Mouse (Mus musculus): Measurements from ENCODE around the gene Fars2. TPM values are rescaled to one million over a fixed set of nuclear protein-coding genes. Genes with fewer than 3 reads are reported as not detected.
"Not testable (repeated sequence)": the region's sequence is repeated elsewhere in the genome, so short reads cannot be mapped to it uniquely, and the experiment has no call there.

Fars2 gene
- total RNA-seq, 2 experiments from 2014 or later = 33.3 to 41.8 TPM

DNA sequence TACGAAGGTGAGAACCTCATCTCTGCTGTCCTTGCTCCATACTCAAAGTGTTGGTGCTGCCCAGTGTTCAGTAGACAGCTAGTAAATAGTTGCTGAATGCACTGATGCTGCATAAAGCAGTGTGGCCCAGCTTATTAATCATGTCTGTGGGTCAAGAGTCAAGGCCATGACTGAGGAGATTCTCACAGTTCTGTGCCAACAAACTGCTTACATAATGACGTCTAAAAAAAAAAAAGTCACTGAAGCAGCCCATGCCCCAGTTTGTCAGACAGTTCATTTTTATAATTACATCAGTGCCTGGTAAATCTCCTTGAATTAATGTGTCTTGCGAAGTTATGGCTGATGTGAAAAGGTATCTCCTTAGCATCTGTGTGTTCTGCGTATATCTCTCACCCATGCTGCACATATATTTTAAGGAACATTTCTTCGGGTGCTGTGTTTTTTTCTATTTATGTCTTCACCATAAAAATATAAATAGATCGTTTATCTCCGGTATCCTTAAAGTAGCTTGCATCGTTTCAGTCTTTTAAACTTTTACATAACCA is 314.8 kb downstream of the Fars2 start:
- no peak for DNase-seq
- intact Hi-C loops (cut with DNase I) = no loop called here

DNA sequence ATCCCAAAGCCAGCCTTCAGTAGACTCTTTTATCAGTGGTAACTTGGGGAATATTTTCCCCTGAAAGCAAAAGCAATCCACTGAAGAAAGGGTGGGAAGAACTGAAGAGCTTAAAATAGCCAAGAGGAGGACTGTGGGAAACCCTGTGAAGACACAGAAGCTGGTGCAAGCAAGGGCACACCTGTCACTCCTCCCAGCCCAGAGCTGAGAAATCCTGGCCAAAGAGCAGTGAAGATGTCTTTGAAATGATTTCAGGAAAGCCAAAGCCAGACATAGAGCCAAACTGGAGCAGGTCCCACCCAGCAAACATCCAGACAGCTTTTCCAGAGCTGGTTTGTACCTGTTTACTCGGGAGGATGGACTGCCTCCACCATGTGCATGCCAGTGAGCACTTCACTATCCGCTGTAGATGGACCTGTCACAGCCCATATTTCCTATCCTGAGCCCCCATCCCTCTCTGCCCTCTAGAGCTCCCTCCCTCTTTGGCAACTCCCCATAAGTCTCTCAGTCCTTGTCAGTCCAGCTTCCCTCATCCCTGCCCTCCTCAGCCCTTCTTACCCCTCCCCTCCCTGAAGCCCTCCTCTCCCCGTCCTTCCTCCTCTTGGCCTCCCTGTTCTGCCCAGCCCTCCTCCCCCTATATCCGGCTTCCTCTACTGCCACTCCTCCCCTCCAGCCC is 327.7 kb downstream of the Fars2 start:
- intact Hi-C loops (cut with DNase I) = no loop called here
- DNase-seq = peak in 1 of 2 experiments; percentile 12

DNA sequence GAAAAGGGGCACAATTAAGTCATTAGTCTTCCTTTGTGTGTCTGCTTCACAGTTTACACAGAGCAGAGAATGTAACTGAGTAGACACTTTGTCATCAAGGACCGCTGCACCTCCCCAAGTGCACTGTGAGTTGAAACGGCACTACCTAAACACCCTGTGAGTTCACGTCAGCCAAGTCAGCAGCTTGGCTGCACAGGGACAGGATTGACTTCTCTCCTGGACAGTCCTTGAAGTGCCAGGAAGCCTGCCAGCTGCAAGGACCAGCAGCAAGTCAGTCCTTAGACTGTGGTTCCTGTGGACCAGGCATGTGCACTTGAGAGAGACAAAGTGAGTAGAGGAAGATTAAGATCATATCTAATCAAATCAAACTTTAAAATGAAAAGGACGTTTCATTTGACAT is 330.7 kb downstream of the Fars2 start:
- DNase-seq = peak; percentile 27 to 35
- intact Hi-C loops (cut with DNase I) = no loop called here

DNA sequence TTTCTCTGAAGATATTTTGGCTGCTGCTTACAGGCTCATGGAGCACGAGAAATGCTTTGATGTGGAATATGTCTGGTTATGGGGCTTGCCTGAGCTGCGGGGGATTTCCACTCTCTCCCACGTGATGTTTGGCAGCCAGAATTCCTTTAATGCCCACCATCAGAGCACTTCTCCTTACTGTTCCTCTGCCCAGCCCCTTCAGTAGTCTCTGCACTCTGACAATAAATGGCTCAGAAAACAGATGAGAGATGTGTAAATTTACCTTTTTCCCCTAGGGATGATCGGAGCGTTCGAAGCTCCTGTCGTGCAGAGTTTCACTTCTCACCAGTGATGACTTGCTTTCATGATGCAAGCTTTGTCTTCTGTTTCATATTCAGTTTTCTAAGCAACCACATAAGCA is 331.4 kb downstream of the Fars2 start:
- intact Hi-C loops (cut with DNase I) = no loop called here
- no peak for DNase-seq

DNA sequence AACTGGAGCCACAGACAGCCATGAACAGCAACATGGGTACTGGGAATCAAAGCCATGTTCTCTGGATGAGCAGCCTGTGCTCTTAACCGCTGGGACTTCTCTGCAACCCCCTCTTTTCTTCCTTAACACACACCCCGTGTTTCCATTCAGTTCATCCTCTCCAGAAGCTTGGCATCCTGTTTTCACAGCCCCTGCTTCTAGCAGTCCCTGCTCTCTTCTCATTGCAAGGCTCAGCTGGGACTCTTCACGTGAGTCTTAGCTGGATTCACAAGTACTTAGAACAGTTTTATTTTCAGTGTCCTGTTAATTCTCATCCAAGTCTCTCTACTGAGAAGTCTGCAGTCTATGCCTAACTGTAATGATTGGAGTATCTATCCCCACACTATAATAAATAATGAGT is 334.2 kb downstream of the Fars2 start:
- DNase-seq = no peak
- intact Hi-C loops (cut with DNase I) = no loop called here

DNA sequence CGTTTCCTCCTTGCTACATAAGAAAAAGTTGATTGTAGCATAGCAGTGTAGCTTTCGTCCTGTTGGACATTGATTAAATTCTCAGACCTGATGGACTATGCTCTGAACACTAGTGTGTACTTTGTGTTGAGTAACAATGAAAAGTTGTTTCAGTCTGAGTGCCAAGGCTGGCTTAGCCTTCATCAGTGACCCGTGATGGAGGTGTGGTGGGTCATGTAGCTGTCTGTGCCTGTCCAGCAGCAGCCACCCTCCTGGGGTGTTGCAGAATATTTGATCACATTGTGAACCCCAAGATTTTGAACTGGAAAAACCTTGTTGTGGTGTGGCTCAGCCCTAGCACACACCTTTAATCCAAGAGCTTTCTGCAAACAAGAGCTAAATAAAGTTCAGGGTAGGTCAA is 343.3 kb downstream of the Fars2 start:
- no peak for DNase-seq
- intact Hi-C loops (cut with DNase I) = no loop called here

DNA sequence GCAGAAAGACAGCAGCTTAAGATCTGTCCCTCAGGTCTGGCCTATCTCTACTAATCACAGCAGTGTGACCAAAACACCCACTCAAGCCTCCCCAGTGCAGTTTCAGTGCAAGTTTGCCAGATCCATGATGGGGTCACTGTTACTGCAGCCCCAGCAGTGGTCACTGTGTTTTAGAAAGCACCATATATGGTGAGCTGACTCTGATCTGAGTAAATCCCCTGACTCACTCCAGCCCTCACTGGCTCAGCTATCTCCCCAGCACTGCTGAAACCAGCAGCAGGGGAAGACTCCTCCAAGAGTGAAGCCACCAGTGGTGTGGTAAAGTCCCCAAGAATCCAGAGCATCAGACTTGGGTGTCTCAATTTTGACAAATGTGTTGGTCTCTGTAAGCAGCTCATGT is 346.5 kb downstream of the Fars2 start:
- DNase-seq = no peak
- intact Hi-C loops (cut with DNase I) = no loop called here

DNA sequence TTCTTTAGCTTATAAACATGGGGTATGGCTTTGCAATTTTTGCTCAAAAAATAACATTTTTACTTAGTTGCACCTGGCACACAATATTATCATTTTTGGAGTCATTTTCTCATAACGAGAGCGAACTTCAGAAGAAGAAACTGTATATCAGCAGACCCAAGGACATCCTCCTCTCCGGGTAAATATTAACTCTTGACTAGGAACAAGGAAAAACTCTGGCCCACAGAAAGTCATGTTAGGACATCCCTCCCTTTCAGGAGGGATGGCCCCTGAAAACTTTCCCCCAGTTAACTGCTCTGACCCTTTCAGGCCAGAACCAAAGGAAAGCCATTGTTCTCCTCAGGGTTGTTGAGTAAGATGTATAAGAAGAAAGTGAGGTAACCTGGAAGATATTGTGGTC is 348.9 kb downstream of the Fars2 start:
- intact Hi-C loops (cut with DNase I); DNase-seq: not testable (repeated sequence)

DNA sequence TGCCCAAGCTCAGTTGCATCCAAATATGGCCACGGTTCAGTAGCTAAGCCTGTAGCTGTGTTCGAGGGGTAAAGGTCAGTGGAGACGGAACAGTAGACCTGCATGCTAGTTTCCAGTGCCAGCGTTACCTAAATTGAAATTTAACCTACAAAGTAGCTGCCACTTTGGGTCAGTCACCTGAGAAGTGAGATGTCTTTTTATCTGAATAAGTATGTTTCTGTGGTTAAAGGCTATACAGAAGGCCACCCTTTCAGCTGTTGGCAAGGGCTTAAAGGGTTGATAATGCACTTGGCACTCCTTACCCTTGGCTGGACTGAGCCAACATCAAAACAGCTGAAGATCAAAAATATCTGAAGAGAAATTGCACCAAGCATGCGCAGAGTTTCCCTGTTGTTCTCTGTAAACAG is 349.3 kb downstream of the Fars2 start:
- intact Hi-C loops (cut with DNase I) = no loop called here
- no peak for DNase-seq

DNA sequence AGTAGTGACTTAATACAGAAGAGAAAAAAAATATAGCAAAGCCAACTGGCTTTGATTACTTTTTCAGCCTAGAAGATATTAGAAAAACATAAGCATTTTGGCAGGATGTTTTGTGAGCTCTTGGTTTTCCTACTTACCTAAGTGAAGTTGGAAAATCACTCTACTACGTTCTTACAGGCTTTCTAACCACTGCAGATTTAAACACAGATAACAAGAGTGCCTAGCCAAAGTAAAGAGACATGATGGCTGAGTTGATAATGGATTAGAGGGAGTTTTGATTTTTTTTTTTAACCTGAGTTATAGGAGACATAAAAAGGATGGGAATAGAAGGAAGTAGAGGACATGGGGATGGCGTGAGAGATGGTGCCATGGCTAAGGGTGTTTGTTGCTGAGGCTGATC is 350.6 kb downstream of the Fars2 start:
- intact Hi-C loops (cut with DNase I) = no loop called here
- DNase-seq = no peak

DNA sequence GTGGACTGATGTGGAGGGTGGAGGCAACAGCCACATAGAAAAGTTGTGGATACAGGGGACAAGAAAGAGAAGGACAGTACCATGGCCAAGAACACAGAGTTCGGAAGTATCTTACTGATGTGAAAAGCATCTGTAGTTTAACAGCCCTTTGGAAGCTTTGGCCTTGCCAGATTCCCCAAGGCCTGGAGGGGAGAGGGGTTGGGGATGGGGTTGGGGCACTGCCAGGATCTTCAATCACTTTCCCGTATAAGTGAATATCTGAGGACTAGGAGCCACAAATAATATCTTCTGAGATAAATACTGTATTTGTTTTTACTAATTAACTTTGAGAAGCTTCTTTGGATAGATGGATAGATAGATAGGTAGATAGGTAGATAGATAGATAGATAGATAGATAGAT is 351.8 kb downstream of the Fars2 start:
- no peak for DNase-seq
- intact Hi-C loops (cut with DNase I) = no loop called here

DNA sequence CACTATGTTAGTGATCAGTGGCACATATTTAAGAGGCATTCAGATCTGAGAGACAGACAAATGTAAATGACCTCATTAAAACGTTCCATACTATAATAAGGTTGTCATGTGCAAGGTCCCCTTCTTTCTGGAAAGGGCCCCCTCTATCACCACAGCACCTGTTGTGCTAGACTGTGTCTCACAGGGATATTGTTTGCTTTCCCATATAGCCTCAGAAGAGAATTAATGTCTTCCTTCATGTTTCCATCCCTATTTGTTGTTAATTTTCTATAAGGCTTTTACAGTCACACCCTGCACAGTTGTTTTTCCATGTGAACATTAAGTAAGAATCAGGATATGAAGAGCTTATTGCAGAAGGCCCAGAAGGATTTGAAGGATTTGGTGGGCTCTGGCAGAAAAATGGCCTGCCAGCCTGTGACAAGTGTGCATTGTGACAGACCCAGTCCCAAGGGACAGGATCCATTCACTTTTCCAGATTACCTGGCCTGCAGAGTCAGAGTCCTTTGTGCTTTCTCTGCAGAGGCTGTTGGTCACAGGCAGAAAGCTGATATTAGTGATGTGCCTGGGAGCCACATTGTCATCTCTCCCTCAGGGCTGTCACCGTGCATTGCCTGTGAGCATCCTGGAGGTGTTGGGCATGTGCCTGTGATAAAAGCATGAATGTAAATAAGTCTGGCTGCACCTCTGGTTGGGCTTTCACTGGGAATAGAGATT is 352.4 kb downstream of the Fars2 start:
- intact Hi-C loops (cut with DNase I) = no loop called here

DNA sequence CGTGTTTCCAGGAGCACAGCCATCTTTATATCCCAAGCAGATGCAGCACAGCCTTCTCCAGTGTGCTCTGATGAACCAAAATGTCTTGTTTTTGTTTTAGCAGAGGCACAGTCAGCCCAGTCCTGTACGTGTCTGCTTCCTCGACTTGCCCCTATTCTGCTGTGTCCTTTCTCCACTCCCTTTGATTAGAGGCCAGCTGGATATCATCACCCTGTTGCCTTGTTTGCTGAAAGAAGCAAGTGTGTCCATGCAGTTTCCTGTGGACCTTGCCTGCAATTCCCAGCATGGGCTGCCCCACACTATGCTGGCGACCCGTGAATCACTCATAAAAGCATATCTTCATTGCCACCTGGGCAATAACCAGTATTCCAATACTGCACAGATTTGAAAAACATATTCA is 360.4 kb downstream of the Fars2 start:
- DNase-seq = no peak
- intact Hi-C loops (cut with DNase I) = no loop called here

More for the DNA sequence above, 352.4 kb downstream of the Fars2 start:
- DNase-seq = no peak

DNA sequence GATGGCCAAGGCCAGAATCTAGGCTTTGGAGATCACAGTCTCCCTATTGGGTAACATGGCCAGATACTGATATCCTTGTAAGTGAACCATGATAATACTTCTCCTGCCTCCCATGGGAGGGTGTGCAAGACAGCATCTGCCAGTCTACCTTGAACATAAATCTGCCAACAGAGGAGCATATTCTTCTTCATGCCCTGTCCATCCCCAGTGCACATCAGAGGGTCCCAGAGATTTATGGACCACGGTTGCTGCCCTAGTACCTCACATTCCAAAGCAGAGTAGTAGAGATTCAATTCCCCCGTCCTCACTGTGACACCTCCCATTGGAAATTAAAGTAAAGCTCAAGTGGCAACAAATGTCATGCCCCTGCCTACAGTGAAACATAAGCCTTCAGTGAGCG is 361.0 kb downstream of the Fars2 start:
- intact Hi-C loops (cut with DNase I) = no loop called here
- DNase-seq = no peak

DNA sequence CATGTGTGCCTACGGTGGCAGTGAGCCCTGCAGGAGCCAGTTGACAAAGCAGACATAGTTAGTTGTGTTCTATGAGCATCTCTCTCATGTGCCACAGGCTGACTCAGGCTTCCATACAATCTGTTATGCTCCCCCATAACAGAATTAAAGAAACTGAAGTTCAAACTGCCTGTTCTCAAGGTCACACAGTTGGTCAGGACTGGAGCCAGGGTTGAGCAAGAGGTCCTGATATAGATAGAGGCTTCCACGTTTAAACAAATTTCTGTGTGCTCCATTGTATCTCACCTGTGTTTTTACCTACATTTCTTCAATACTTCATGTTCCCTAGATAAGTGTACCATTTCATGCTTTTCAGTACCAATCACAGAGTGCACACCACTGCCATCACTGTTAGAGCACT is 362.9 kb downstream of the Fars2 start:
- no peak for DNase-seq
- intact Hi-C loops (cut with DNase I) = no loop called here

DNA sequence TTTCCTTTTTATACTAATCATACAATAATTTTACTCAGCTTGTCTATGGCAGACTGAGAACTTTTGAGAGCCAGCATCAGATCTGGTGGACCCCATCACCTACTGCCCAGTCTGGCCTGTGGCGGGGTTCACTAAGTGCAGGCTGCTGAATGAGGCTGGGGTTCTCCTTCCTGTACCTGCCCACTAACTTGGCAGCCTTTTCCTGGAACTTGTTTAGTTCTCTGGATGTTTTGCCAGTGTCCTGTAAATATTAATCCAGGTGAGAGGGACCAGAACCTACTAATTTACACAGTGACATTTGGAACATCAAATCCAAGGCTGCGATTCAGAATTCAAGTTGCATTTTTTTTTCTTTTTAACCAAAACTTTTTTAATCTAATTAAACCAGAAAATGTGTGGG is 367.2 kb downstream of the Fars2 start:
- intact Hi-C loops (cut with DNase I) = no loop called here
- DNase-seq = no peak

DNA sequence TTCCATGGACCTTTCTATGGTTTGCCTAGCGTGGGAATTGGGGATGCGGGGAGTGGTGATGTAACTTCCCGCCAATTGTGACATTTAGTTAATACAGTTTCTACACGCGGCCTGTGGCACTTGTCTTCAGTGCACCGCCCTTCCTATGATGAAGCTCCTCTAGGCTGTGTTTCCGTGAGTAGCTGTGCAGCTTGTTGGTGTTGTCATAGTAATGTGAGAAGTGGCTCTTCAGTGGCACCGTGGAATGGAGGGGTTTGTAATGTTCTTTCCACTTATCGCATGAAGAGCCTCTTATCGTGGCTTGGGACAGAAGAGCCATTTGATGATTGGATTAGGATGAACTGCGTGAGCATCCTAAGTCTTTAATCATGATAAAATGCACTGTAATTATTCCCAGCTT is 369.5 kb downstream of the Fars2 start:
- DNase-seq = no peak
- intact Hi-C loops (cut with DNase I) = no loop called here

DNA sequence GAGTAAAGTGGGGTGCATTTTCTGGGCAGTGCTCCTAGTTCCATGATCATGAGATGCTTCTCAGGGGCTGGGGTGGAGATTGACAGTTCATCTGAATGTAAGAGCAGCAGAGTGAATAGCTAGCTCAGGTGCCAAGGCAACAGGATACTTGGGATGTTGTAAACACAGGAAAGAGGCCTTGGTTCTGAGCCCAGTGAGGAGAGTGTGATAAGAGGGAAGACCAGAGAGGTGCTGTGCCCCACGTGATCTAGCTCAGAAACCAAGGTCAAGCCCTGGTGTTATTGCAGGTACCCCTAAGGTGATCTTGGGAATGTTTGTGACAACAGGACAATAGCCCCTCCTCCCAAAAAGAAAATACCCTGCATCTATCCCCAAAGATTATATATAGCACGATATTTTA is 372.2 kb downstream of the Fars2 start:
- no peak for DNase-seq
- intact Hi-C loops (cut with DNase I) = no loop called here

DNA sequence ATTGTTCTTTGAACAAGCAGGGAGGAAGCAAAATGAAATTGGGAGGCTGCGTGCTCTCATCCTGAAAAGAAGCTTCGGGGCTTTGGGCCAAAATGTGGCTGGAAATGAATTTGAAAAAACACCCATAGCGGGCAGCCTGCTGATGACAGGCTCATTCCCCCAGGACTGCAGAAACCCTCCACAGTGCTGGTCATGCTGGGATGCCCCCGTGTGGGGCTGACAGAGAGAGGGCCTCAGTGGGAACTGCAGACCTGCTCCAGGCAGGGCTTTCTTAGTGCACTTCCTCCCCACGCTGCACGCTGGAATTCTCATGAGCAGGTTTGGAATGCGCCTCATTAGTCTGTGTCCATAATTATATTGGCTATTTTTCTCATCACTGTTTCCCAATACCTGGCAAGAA is 373.4 kb downstream of the Fars2 start:
- intact Hi-C loops (cut with DNase I) = no loop called here
- DNase-seq = peak in 1 of 2 experiments; percentile 18

DNA sequence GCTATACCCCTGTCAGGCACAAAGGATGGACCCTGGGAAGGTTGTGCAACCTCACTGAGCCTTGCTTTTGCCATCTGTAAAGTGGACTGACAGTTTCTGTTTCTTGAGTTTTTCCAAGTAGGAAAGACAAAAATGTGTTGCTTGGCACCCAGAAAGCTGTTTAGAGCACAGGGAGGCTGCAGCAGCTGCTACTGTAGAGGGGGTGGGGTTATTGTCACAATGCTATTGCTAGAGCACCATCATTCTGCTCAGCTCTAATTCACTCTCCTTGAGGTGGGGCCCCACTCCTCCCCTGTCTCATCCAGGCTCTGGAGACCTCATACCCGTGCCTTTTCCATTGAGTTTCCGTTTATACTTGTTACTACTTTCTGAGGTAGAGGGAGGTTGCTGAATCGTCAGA is 375.2 kb downstream of the Fars2 start:
- intact Hi-C loops (cut with DNase I) = no loop called here
- no peak for DNase-seq

DNA sequence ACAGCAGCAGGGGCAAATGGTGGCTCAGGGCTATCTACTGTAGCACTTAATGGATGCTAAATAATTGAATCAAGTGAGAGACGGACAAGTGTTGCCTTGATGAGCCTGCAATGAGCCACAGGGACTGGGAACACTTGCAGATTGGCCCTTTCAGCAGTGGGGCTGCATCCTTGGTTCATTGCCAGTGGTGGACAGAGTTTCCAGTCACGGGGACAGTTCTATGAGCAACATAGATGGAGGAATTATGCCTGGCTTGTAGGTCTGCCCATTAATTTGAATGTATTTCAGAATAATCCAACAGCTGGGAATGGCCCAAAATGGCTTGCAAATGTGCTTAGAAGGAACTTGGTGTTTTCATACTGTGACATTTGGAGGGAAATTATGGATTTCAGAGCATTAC is 376.1 kb downstream of the Fars2 start:
- intact Hi-C loops (cut with DNase I) = no loop called here

DNA sequence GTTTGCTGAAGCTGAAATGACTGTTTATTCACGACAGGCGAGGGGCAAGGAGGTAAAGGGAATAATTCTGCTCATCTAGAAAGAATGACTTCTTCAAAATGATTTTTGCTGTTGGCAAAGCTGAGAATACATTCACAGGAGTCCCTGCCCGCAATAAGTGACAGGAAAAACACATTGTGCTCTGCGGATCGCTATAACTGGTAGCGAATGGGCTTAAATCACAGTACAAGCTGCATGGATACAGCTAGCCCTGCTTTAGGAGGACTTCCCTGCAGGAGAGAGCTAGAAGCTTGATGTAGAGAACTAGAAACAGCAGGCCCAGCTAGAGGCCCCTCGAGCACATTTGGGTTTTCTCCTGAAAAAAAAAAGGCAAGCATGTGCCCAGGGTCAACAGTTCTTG is 376.6 kb downstream of the Fars2 start:
- intact Hi-C loops (cut with DNase I) = no loop called here

More for the DNA sequence above, 376.1 kb downstream of the Fars2 start:
- peak in 1 of 2 experiments; percentile 17 for DNase-seq

More for the DNA sequence above, 376.6 kb downstream of the Fars2 start:
- DNase-seq = no peak

Data from gastrocnemius, postnatal 36 days (tissue).